Mouse (Mus musculus): ENCODE measurements around the gene Lrp3.

- peak; percentile 38 for TF ChIP-seq CTCF (IDR thresholded peaks at IDR 0.05; ENCODE audit: low read depth, low read length)
- TF ChIP-seq EP300 (IDR thresholded peaks at IDR 0.05; ENCODE audit: insufficient read depth, low read depth, low read length) = no peak
Observed at GRCm38 (mm10) chr7:35171867-35172382, 43.4 kb downstream of the Lrp3 start.

All from ES-Bruce4 (cell line).